Mouse (Mus musculus): Measurements from ENCODE around the gene Bcap31. TPM values are rescaled to one million over a fixed set of nuclear protein-coding genes. Genes with fewer than 3 reads are reported as not detected.

Gene Bcap31
- total RNA-seq, 2 experiments from 2014 or later = 62.0 to 62.1 TPM

DNA sequence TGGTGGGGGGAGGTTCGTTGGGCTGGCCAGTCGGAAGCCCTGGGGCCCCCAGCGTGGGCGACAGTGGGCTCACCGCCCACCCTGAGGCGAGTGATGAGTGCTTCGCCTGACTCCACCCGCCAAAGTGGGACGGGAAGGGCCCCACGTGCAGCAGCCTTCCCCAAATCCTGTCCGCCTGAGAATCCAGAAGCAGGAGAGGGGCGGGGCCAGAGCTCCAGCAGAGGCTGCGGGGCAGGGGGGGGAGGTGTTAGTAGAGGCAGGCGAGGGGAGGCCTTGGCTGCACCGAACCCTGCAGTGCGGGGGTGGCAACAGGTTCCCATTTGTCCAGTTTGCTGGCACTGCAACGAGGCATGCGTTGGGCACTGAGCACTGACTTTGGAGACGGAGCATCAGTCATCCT lies 78.6 kb downstream of the Bcap31 start:
- intact Hi-C loops (cut with DNase I) = no loop called here

More for the DNA sequence above, 78.6 kb downstream of the Bcap31 start:
- DNase-seq = no peak

Other genes with a start within 250 kb of the Bcap31 start
- 10 to 100 TPM; 49.5 to 51.5 TPM for gene Bgn, start 232.6 kb downstream of the Bcap31 start, total RNA-seq (2021)
- 10 to 100 TPM; 31.9 to 39.1 TPM for gene Atp2b3, start 213.1 kb downstream of the Bcap31 start, total RNA-seq (2021)
- gene Dusp9, start 76.8 kb downstream of the Bcap31 start, total RNA-seq (2021) = under 1 TPM; 0.12 to 0.14 TPM
- 100 to 1,000 TPM; 105 to 140 TPM for gene Pnck, start 56.1 kb downstream of the Bcap31 start, total RNA-seq (2021)
- 10 to 100 TPM; 52.2 to 64.8 TPM for gene Slc6a8, start 43.0 kb downstream of the Bcap31 start, total RNA-seq (2021)
- 10 to 100 TPM; 16.8 to 16.9 TPM for gene Abcd1, start 422 bp upstream of the Bcap31 start, total RNA-seq (2021)
- 1 to 10 TPM; 1.4 to 1.7 TPM for gene Plxnb3, start 40.9 kb upstream of the Bcap31 start, total RNA-seq (2021)
- 1 to 10 TPM; 1.0 to 1.1 TPM for gene Srpk3, start 58.2 kb upstream of the Bcap31 start, total RNA-seq (2021)
- gene Idh3g, start 70.7 kb upstream of the Bcap31 start, total RNA-seq (2021) = 100 to 1,000 TPM; 118 to 127 TPM
- 100 to 1,000 TPM; 100 to 104 TPM for gene Ssr4, start 70.9 kb upstream of the Bcap31 start, total RNA-seq (2021)
- 100 to 1,000 TPM; 174 to 186 TPM for gene Pdzd4, start 108.8 kb upstream of the Bcap31 start, total RNA-seq (2021)
- not detected for gene Avpr2, start 175.9 kb upstream of the Bcap31 start, total RNA-seq (2021)
- gene L1cam, start 179.9 kb upstream of the Bcap31 start, total RNA-seq (2021) = 100 to 1,000 TPM; 518 to 579 TPM
- gene Arhgap4, start 205.7 kb upstream of the Bcap31 start, total RNA-seq (2021) = 1 to 10 TPM; 2.5 to 3.4 TPM
- gene Naa10, start 205.8 kb upstream of the Bcap31 start, total RNA-seq (2021) = 10 to 100 TPM; 66.9 to 73.6 TPM
- 1 to 10 TPM; 3.3 to 5.4 TPM for gene Renbp, start 214.7 kb upstream of the Bcap31 start, total RNA-seq (2021)

Measured in left cerebral cortex, postnatal 4 days (tissue).